Mouse (Mus musculus): ENCODE data around the gene Nptxr. TPM values are rescaled to one million over a fixed set of nuclear protein-coding genes. Genes with fewer than 3 reads are reported as not detected.

The Nptxr gene
- polyA plus RNA-seq, 1 experiment = 0.04 TPM

- TF ChIP-seq GATA1 (IDR thresholded peaks at IDR 0.05; ENCODE audit: low read length) = no peak
Measured at GRCm38 (mm10) chr15:79802304-79802703, 2.3 kb downstream of the Nptxr start.

DNA sequence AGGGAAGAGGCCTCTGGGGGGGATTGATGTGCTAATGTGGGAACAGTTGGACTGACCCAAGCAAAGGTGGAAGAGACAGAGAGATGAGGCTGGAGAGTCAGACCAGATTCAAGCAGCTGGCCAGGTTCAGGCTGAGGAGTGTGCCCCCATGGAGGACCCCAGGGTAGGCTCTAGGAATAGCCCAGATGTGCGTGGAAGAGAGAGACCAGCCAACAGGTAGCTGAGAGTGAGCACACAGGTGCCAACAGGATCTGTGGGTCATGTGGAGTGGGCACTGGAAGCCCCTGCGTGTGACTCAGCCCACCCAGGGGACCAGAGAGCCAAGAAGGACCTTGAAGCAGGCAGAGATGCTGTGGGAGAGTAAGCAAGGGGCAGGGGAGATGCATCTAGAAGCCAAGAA is 2.9 kb downstream of the Nptxr start:
- TF ChIP-seq GATA1 (IDR thresholded peaks at IDR 0.05; ENCODE audit: low read length) = no peak

GRCm38 (mm10) chr15:79800701-79801100 is 3.9 kb downstream of the Nptxr start:
- no peak for TF ChIP-seq GATA1 (IDR thresholded peaks at IDR 0.05; ENCODE audit: low read length)

DNA sequence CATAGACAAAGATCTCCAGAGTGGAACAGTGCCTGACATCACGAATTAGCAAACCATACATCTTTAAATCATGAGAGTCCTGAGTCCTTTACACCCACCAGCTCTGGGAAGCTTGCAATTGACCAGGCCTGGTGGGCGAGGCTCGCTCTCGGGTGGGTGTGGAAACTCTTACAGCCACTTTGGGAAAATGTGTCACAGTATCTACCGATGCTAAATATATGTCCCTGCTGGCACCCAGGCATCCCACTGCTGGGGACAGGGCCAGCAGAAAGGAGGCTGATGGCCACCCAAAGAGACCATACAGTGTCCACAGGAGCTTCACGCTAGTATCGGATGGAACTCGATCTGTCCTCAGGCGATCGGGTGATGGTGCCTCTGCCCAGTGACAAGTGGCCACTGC is 6.0 kb downstream of the Nptxr start:
- no peak for TF ChIP-seq GATA1 (IDR thresholded peaks at IDR 0.05; ENCODE audit: low read length)

- no peak for TF ChIP-seq GATA1 (IDR thresholded peaks at IDR 0.05; ENCODE audit: low read length)
Measured at GRCm38 (mm10) chr15:79797680-79798079, 6.9 kb downstream of the Nptxr start.

- TF ChIP-seq GATA1 (IDR thresholded peaks at IDR 0.05; ENCODE audit: low read length) = no peak
Measured at GRCm38 (mm10) chr15:79797096-79797495, 7.5 kb downstream of the Nptxr start.

- no peak for TF ChIP-seq GATA1 (IDR thresholded peaks at IDR 0.05; ENCODE audit: low read length)
Measured at GRCm38 (mm10) chr15:79796256-79796655, 8.3 kb downstream of the Nptxr start.

DNA sequence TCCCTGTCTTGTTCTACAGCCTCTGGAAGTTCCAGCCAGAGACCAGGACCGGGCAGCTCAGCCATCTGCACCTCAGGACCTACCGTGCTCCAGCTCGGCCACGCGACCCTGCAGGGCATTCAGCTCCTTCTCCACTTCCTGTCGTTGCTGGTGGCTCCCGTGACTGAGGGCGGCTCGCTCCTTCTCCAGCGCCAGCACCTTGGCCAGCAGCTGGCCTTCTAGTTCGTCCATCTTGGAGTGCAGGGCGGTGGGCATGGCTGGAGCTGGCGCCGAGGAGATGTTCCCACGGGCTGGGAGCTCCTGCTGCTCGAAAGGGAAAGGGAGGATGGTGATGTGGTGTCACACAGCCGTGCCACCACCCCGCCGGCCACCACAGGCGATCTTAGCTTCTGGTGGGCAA is 10.4 kb downstream of the Nptxr start:
- TF ChIP-seq GATA1 (IDR thresholded peaks at IDR 0.05; ENCODE audit: low read length) = no peak

GRCm38 (mm10) chr15:79793076-79793475 is 11.5 kb downstream of the Nptxr start:
- no peak for TF ChIP-seq GATA1 (IDR thresholded peaks at IDR 0.05; ENCODE audit: low read length)

DNA sequence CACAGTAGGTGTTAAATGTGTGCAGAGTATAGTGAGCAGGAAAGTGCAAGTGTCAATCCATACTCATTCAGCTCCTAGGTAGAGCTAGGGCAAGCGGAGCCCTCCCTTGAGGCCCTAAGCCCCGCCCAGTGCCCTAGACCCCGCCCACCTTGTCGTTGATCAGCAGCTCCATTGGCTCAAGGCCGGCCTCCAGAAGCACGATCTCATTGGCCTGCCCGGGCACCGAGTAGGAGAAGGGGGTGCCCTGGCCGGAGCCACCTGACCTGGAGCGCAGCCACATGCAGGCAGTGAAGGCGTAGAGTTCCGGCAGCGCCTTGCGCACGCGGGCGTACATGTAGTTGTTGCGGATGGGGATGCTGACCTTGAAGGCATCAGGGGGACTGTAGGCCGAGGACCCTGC is 12.1 kb downstream of the Nptxr start:
- TF ChIP-seq GATA1 (IDR thresholded peaks at IDR 0.05; ENCODE audit: low read length) = no peak

DNA sequence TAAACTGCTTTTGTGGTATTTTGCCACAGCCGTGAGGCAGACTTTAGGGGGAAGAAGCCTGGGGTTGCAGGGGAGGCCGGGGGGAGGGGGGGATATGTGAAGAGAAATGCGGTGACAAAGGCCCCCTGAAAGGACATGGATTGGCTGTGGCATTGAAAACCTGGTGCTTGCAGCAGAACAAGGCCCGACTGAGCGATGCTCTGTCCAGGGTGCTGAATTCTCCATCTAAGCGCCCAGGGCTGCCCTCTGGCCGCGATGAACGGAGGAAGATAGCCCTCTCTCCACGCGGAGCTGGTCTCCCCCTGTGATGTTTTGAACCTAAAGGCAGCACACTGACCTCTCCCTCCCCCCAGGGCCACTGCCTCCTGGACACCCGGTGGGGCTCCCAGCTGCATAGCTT is 13.1 kb downstream of the Nptxr start:
- no peak for TF ChIP-seq GATA1 (IDR thresholded peaks at IDR 0.05; ENCODE audit: low read length)

GRCm38 (mm10) chr15:79790905-79791304 is 13.7 kb downstream of the Nptxr start:
- no peak for TF ChIP-seq GATA1 (IDR thresholded peaks at IDR 0.05; ENCODE audit: low read length)

- TF ChIP-seq GATA1 (IDR thresholded peaks at IDR 0.05; ENCODE audit: low read length) = no peak
Measured at GRCm38 (mm10) chr15:79790111-79790510, 14.5 kb downstream of the Nptxr start.

DNA sequence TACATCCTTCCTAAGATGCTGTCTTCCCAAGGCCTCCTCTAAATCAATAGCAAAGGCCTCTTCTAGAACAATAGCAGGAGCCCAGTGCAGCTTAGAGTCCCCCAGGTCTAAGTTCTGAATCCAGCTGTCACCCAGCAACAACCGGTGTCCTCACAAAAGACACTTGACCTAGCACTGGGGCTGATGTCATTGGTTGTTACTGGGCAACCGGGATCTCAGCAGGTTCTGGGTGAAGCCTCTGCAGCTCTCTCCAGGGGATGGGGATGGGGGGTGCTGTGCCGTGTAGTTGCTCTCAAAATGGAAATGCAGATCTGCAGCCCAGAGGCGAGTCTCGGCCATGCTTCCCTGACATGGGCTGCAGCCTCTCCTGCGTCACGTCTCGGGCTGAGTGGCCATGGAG is 16.8 kb downstream of the Nptxr start:
- TF ChIP-seq GATA1 (IDR thresholded peaks at IDR 0.05; ENCODE audit: low read length) = no peak

GRCm38 (mm10) chr15:79785056-79785455 is 19.5 kb downstream of the Nptxr start:
- TF ChIP-seq GATA1 (IDR thresholded peaks at IDR 0.05; ENCODE audit: low read length) = no peak

DNA sequence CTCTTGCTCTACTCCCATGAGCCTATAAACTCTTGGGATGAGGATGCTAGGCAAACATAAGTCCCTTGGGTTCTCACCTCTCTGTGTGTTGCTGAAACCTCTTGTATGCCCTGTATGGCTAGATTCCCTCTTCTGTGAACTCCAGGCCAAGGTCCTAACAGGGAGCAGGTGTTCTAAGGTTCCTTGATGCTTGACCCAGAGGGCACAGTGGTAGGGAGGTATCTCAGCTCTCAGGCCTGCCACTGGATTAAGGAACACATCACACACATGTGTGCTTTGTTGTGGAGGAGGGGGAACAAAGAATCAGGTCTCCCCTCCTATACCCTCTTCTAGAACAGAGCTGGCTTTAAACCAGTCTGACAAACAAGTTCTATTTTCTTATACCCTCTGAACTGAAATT is 26.8 kb downstream of the Nptxr start, which contains the start of gene Dnal4:
Gene Dnal4 (minus strand): TSS at position 101 of the 400 bp plus-strand sequence.
- no peak for TF ChIP-seq GATA1 (IDR thresholded peaks at IDR 0.05; ENCODE audit: low read length)

GRCm38 (mm10) chr15:79775662-79776061 is 28.9 kb downstream of the Nptxr start:
- no peak for TF ChIP-seq GATA1 (IDR thresholded peaks at IDR 0.05; ENCODE audit: low read length)
